Mouse (Mus musculus) frontal cortex, postnatal 14 days (tissue): ENCODE measurements around the gene Gprc5d.

ENCODE experiments used
- DNase-seq, 2 experiments: peaks; one replicate each; pipeline ENCODE4 v3.0.0; 2022; ENCODE audit warnings: low spot score in 2 of 2

Gene Gprc5d

GRCm38 (mm10) chr6:135118183-135118582 is at the start of gene Gprc5d:
Gprc5d (minus strand) TSS chr6:135118283.
- no peak for DNase-seq

GRCm38 (mm10) chr6:135166712-135167111 is 48.6 kb upstream of the Gprc5d start:
- no peak for DNase-seq

GRCm38 (mm10) chr6:135166262-135166661 is 48.2 kb upstream of the Gprc5d start:
- DNase-seq, result no peak

- no peak for DNase-seq
Observed at GRCm38 (mm10) chr6:135165706-135166105, 47.6 kb upstream of the Gprc5d start.

- DNase-seq, result no peak
Observed at GRCm38 (mm10) chr6:135165191-135165590, 47.1 kb upstream of the Gprc5d start.

- DNase-seq, result no peak
Observed at GRCm38 (mm10) chr6:135162861-135163260, 44.8 kb upstream of the Gprc5d start.

GRCm38 (mm10) chr6:135162311-135162710 is 44.2 kb upstream of the Gprc5d start:
- no peak for DNase-seq

- no peak for DNase-seq
Observed at GRCm38 (mm10) chr6:135161356-135161755, 43.3 kb upstream of the Gprc5d start.

- no peak for DNase-seq
Observed at GRCm38 (mm10) chr6:135158509-135158908, 40.4 kb upstream of the Gprc5d start.

- no peak for DNase-seq
Observed at GRCm38 (mm10) chr6:135157496-135157895, 39.4 kb upstream of the Gprc5d start.

- DNase-seq, result no peak
Observed at GRCm38 (mm10) chr6:135156597-135156996, 38.5 kb upstream of the Gprc5d start.

GRCm38 (mm10) chr6:135153719-135154118 is 35.6 kb upstream of the Gprc5d start:
- DNase-seq, result no peak

- no peak for DNase-seq
Observed at GRCm38 (mm10) chr6:135150311-135150710, 32.2 kb upstream of the Gprc5d start.

- DNase-seq, result no peak
Observed at GRCm38 (mm10) chr6:135149722-135150121, 31.6 kb upstream of the Gprc5d start.

- DNase-seq, result no peak
Observed at GRCm38 (mm10) chr6:135149175-135149574, 31.1 kb upstream of the Gprc5d start.

- DNase-seq, result no peak
Observed at GRCm38 (mm10) chr6:135148506-135148905, 30.4 kb upstream of the Gprc5d start.

GRCm38 (mm10) chr6:135145976-135146375 is 27.9 kb upstream of the Gprc5d start:
- DNase-seq, result no peak

GRCm38 (mm10) chr6:135144516-135144915 is 26.4 kb upstream of the Gprc5d start:
- DNase-seq, result no peak

GRCm38 (mm10) chr6:135143151-135143550 is 25.1 kb upstream of the Gprc5d start:
- no peak for DNase-seq

GRCm38 (mm10) chr6:135141451-135142147 is 23.5 kb upstream of the Gprc5d start:
- DNase-seq, result no peak

GRCm38 (mm10) chr6:135138746-135139145 is 20.7 kb upstream of the Gprc5d start:
- no peak for DNase-seq

- no peak for DNase-seq
Observed at GRCm38 (mm10) chr6:135138207-135138606, 20.1 kb upstream of the Gprc5d start.

- DNase-seq, result no peak
Observed at GRCm38 (mm10) chr6:135137736-135138135, 19.7 kb upstream of the Gprc5d start.
